Mouse (Mus musculus): ENCODE measurements around the gene A530064D06Rik. TPM values are rescaled to one million over a fixed set of nuclear protein-coding genes. Genes with fewer than 3 reads are reported as not detected.
"Not testable (repeated sequence)": the region's sequence is repeated elsewhere in the genome, so short reads cannot be mapped to it uniquely, and the experiment has no call there.

The A530064D06Rik gene
- polyA plus RNA-seq (2016; fragmentation: Nextera tagmentation; extraction: Ambion mirVana): not detected in 2 replicates

DNA sequence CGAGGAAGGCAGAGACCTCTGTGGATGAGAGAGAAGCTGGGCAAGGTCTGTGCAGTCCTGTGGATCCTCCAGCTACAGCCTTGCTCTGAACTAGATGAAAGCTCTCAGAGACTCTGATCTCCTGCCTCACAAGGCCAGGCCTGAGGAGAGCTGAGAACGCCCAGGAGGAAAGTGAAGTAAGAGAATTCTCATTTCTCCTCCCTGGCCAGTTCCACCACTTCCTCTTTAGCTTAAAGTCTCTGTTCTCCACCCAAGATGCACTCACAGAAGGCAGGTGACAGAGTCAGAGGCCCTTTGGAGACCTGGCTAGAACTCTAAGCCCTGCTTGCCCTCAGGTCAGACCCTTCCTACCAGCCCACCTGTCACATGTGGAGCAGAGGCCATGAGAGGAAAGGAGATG is at the start of gene A530064D06Rik:
Gene A530064D06Rik (minus strand): TSS at position 173 of the 400 bp plus-strand sequence.
- H3K36me3 ChIP-seq; H3K4me1 ChIP-seq (replicated peaks); H3K4me3 ChIP-seq; H3K27ac ChIP-seq (ENCODE audit: poor library complexity, severe bottlenecking); ATAC-seq (ENCODE audit: insufficient number of reproducible peaks, low FRiP score); H3K4me2 ChIP-seq; H3K9me3 ChIP-seq (replicated peaks); H3K27me3 ChIP-seq (replicated peaks); H3K9ac ChIP-seq: not testable (repeated sequence)
- WGBS: 67% methylated on average over 2 of the region's 2 CpGs

- peaks cover 13% of the 10 kb centered on the region for H3K9me3 ChIP-seq (replicated peaks)
- no peak overlapping the region for H3K27ac ChIP-seq (ENCODE audit: poor library complexity, severe bottlenecking)
- no peaks in the 10 kb centered on the region for H3K4me1 ChIP-seq (replicated peaks)
- H3K4me3 ChIP-seq: no peak overlapping the region
- 73% methylated on average over 1 of the region's 1 CpGs for WGBS
- H3K36me3 ChIP-seq: no peaks in the 10 kb centered on the region
- no peak overlapping the region for H3K9ac ChIP-seq
- H3K4me2 ChIP-seq: no peak overlapping the region
- no peak for ATAC-seq (ENCODE audit: insufficient number of reproducible peaks, low FRiP score)
- no peaks in the 10 kb centered on the region for H3K27me3 ChIP-seq (replicated peaks)
These were observed 48.4 kb upstream of the A530064D06Rik start for GRCm38 (mm10) chr17:48215429-48215828.

DNA sequence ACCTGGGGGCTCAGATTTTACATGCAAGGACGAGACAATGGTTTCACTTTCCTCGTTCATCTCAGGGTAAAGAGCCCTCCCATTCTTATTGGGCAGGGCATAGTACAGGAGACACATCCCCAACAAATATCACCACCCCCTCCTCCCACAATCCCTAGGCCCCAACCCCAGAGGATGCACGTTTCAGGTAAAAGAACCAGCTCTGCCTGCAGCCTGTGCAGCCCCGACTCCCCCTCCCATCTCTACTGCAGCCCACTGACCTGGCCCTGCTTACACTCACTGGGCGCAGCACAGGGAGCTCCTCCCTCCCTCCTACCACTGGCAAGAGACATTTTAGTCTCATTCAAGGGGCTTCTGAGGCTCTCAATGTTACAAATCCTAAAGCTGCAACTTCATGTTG is 46.4 kb upstream of the A530064D06Rik start:
- no peak overlapping the region for H3K27ac ChIP-seq (ENCODE audit: poor library complexity, severe bottlenecking)
- H3K4me2 ChIP-seq: no peak overlapping the region
- no peak overlapping the region for H3K9ac ChIP-seq
- peaks cover 10% of the 10 kb centered on the region for H3K9me3 ChIP-seq (replicated peaks)
- no peak for ATAC-seq (ENCODE audit: insufficient number of reproducible peaks, low FRiP score)
- H3K4me3 ChIP-seq: no peak overlapping the region
- no peaks in the 10 kb centered on the region for H3K4me1 ChIP-seq (replicated peaks)
- no peaks in the 10 kb centered on the region for H3K27me3 ChIP-seq (replicated peaks)
- H3K36me3 ChIP-seq: no peaks in the 10 kb centered on the region
- 67% methylated on average over 5 of the region's 5 CpGs for whole genome bisulfite sequencing

DNA sequence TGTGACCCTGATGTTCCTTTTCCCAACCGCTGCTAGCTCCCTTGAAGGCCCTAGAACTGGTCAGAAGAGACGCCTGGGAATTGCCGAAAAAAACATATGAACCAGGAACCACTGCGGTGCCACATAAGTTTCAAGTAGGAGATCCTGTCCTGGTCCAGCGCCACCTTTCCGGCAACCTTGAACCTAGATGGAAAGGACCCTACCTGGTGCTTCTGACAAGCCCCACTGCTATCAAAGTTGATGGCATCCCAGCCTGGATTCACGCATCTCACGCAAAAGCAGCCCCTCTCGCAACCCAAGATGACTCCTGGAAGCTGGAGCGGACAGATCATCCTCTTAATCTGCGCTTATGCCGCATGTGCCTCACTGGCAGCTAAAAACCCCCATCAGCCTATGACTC is 45.5 kb upstream of the A530064D06Rik start:
- H3K9me3 ChIP-seq (replicated peaks): peaks cover 5% of the 10 kb centered on the region; the same call in 1 of the 2 replicates
- ATAC-seq (ENCODE audit: insufficient number of reproducible peaks, low FRiP score): no peak
- no peak overlapping the region for H3K4me2 ChIP-seq
- no peak overlapping the region for H3K9ac ChIP-seq
- 93% methylated on average over 12 of the region's 12 CpGs for WGBS
- H3K4me1 ChIP-seq (replicated peaks): no peaks in the 10 kb centered on the region
- no peaks in the 10 kb centered on the region for H3K27me3 ChIP-seq (replicated peaks)
- H3K4me3 ChIP-seq: no peak overlapping the region
- H3K27ac ChIP-seq (ENCODE audit: poor library complexity, severe bottlenecking): no peak overlapping the region
- H3K36me3 ChIP-seq: no peaks in the 10 kb centered on the region

GRCm38 (mm10) chr17:48203086-48203485 is 36.0 kb upstream of the A530064D06Rik start:
- WGBS: 87% methylated on average over 12 of the region's 12 CpGs
- Histone ChIP-seq H3K4me1 (replicated peaks) (no peaks in the 10 kb centered on the region), H3K27me3 (replicated peaks) (no peaks in the 10 kb centered on the region), H3K4me3 (no peak overlapping the region), H3K4me2 (no peak overlapping the region), H3K9ac (no peak overlapping the region), H3K27ac (ENCODE audit: poor library complexity, severe bottlenecking) (no peak overlapping the region), H3K36me3 (no peaks in the 10 kb centered on the region), H3K9me3 (replicated peaks) (peaks cover 46% of the 10 kb centered on the region)
- ATAC-seq (ENCODE audit: insufficient number of reproducible peaks, low FRiP score): no peak

- Histone ChIP-seq H3K4me3 (no peak overlapping the region), H3K9me3 (replicated peaks) (no peaks in the 10 kb centered on the region), H3K36me3 (no peaks in the 10 kb centered on the region), H3K4me1 (replicated peaks) (no peaks in the 10 kb centered on the region), H3K27me3 (replicated peaks) (no peaks in the 10 kb centered on the region), H3K9ac (no peak overlapping the region), H3K4me2 (no peak overlapping the region), H3K27ac (ENCODE audit: poor library complexity, severe bottlenecking) (no peak overlapping the region)
- 53% methylated on average over 2 of the region's 2 CpGs for WGBS
- ATAC-seq (ENCODE audit: insufficient number of reproducible peaks, low FRiP score): no peak
These were observed 25.3 kb upstream of the A530064D06Rik start for GRCm38 (mm10) chr17:48192366-48192765.

DNA sequence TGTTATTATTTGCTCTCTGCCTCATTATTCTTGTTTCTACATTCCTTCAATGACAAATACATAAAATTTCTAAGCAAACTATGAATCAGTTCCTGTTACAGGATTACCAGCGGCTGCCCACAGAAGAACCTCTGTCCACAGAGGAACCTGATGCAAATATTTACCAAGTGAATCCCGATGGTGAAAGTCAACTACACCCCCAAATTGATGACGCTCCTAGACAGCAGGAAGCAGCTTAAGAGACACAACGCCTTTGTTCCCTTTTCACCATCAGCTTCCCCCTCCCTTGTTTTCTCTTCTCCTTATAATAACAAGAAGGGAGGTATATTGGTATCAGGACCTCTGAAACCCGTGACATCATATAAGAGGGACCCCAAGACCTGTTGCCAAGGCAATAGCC is 18.2 kb upstream of the A530064D06Rik start:
- 70% methylated on average over 5 of the region's 5 CpGs for WGBS
- H3K36me3 ChIP-seq: no peaks in the 10 kb centered on the region
- no peak overlapping the region for H3K27ac ChIP-seq (ENCODE audit: poor library complexity, severe bottlenecking)
- H3K9me3 ChIP-seq (replicated peaks): no peaks in the 10 kb centered on the region
- H3K4me2 ChIP-seq: no peak overlapping the region
- no peak overlapping the region for H3K4me3 ChIP-seq
- no peaks in the 10 kb centered on the region for H3K4me1 ChIP-seq (replicated peaks)
- no peak overlapping the region for H3K9ac ChIP-seq
- no peak for ATAC-seq (ENCODE audit: insufficient number of reproducible peaks, low FRiP score)
- H3K27me3 ChIP-seq (replicated peaks): no peaks in the 10 kb centered on the region

GRCm38 (mm10) chr17:48157382-48158076 is 9.5 kb downstream of the A530064D06Rik start:
- Histone ChIP-seq H3K27me3 (replicated peaks) (no peaks in the 10 kb centered on the region), H3K9ac (no peak overlapping the region), H3K27ac (ENCODE audit: poor library complexity, severe bottlenecking) (no peak overlapping the region), H3K4me3 (no peak overlapping the region), H3K36me3 (no peaks in the 10 kb centered on the region), H3K4me2 (no peak overlapping the region), H3K9me3 (replicated peaks) (peaks cover 15% of the 10 kb centered on the region), H3K4me1 (replicated peaks) (no peaks in the 10 kb centered on the region)
- WGBS: 32% methylated on average over 1 of the region's 1 CpGs
- no peak for ATAC-seq (ENCODE audit: insufficient number of reproducible peaks, low FRiP score)

DNA sequence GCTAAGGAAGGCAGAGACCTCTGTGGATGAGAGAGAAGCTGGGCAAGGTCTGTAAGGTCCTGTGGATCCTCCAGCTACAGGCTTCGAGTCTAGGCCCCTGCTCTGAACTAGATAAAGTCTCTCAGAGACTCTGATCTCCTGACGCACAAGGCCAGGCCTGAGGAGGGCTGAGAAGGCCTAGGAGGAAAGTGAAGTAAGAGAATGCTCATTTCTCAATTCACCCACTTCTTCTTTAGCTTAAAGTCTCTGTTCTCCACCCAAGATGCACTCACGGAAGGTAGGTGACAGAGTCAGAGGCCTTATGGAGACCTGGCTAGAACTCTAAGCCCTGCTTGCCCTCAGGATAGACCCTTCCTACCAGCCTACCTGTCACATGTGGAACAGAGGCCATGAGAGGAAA is 21.0 kb downstream of the A530064D06Rik start, which contains the start of gene 9830107B12Rik:
Gene 9830107B12Rik (minus strand): TSS at position 149 of the 400 bp plus-strand sequence.
- Histone ChIP-seq H3K4me2 (no peak within 1 kb of the TSS), H3K9me3 (replicated peaks) (peaks cover 8% of the 10 kb centered on the region), H3K27ac (ENCODE audit: poor library complexity, severe bottlenecking) (no peak within 1 kb of the TSS), H3K4me1 (replicated peaks) (no peaks in the 10 kb centered on the region), H3K27me3 (replicated peaks) (peaks cover 16% of the 10 kb centered on the region), H3K9ac (no peak within 1 kb of the TSS), H3K36me3 (no peaks in the 10 kb centered on the region), H3K4me3 (no peak within 1 kb of the TSS)
- WGBS: 79% methylated on average over 3 of the region's 3 CpGs
- no peak for ATAC-seq (ENCODE audit: insufficient number of reproducible peaks, low FRiP score)

GRCm38 (mm10) chr17:48132810-48133209 is 34.3 kb downstream of the A530064D06Rik start:
- WGBS: 65% methylated on average over 2 of the region's 2 CpGs
- ATAC-seq (ENCODE audit: insufficient number of reproducible peaks, low FRiP score): no peak
- no peak overlapping the region for H3K4me2 ChIP-seq
- no peaks in the 10 kb centered on the region for H3K4me1 ChIP-seq (replicated peaks)
- peaks cover 3% of the 10 kb centered on the region; the same call in 1 of the 2 replicates for H3K27me3 ChIP-seq (replicated peaks)
- H3K4me3 ChIP-seq: no peak overlapping the region
- H3K36me3 ChIP-seq: no peaks in the 10 kb centered on the region
- no peak overlapping the region for H3K9ac ChIP-seq
- H3K27ac ChIP-seq (ENCODE audit: poor library complexity, severe bottlenecking): no peak overlapping the region
- no peaks in the 10 kb centered on the region for H3K9me3 ChIP-seq (replicated peaks)

- no peaks in the 10 kb centered on the region for H3K36me3 ChIP-seq
- WGBS: 79% methylated on average over 20 of the region's 20 CpGs
These were observed 46.6 kb downstream of the A530064D06Rik start for GRCm38 (mm10) chr17:48120456-48120855.

More at GRCm38 (mm10) chr17:48120456-48120855, 46.6 kb downstream of the A530064D06Rik start:
- Histone ChIP-seq H3K4me2 (no peak overlapping the region), H3K9me3 (replicated peaks) (0 out of 2 replicates have a peak, but pooled peaks cover 3% of the 10 kb centered on the region), H3K27ac (ENCODE audit: poor library complexity, severe bottlenecking) (no peak overlapping the region), H3K4me3 (no peak overlapping the region), H3K4me1 (replicated peaks) (no peaks in the 10 kb centered on the region), H3K27me3 (replicated peaks) (0 out of 2 replicates have a peak, but pooled peaks cover 4% of the 10 kb centered on the region), H3K9ac (no peak overlapping the region)
- ATAC-seq (ENCODE audit: insufficient number of reproducible peaks, low FRiP score): no peak

Data from heart, embryonic 12.5 days (tissue).